Mouse (Mus musculus): Measurements from ENCODE around the gene Extl1. TPM values are rescaled to one million over a fixed set of nuclear protein-coding genes. Genes with fewer than 3 reads are reported as not detected.

The Extl1 gene
- polyA plus RNA-seq, 1 experiment from 2014 or later = 6.4 TPM

- 56% methylated on average over 16 of the region's 16 CpGs for WGBS
- no peak overlapping the region for H3K9ac ChIP-seq
- no peak overlapping the region for H3K27ac ChIP-seq
- H3K36me3 ChIP-seq = peaks cover 24% of the 10 kb centered on the region
- H3K4me3 ChIP-seq = no peak overlapping the region
- peak overlapping the region; percentile 74 for H3K4me2 ChIP-seq
- H3K27me3 ChIP-seq = no peaks in the 10 kb centered on the region
- H3K4me1 ChIP-seq = peaks cover 40% of the 10 kb centered on the region
- peak; percentile 47; the same call in 1 of the 2 replicates for ATAC-seq (ENCODE audit: insufficient number of reproducible peaks, low FRiP score, low TSS enrichment, low read depth)
- no peaks in the 10 kb centered on the region for H3K9me3 ChIP-seq
Observed at GRCm38 (mm10) chr4:134401856-134402570, 18.4 kb upstream of the Extl1 start.

- H3K27me3 ChIP-seq = no peaks in the 10 kb centered on the region
- 5% methylated on average over 19 of the region's 19 CpGs for WGBS
- peaks cover 23% of the 10 kb centered on the region for H3K36me3 ChIP-seq
- H3K4me1 ChIP-seq = peaks cover 41% of the 10 kb centered on the region
- H3K9me3 ChIP-seq = no peaks in the 10 kb centered on the region
- 0 out of 2 replicates have a peak, but pooled peaks have one; percentile 57 for ATAC-seq (ENCODE audit: insufficient number of reproducible peaks, low FRiP score, low TSS enrichment, low read depth)
- peak overlapping the region; percentile 37 for H3K4me3 ChIP-seq
- H3K4me2 ChIP-seq = peak overlapping the region; percentile 74
- H3K9ac ChIP-seq = peak overlapping the region; percentile 26; the same call in 1 of the 2 replicates
- H3K27ac ChIP-seq = 0 out of 2 replicates have a peak overlapping the region, but pooled peaks have one; percentile 47
Observed at GRCm38 (mm10) chr4:134401181-134401661, 17.6 kb upstream of the Extl1 start.

GRCm38 (mm10) chr4:134400206-134400605, 16.6 kb upstream of the Extl1 start:
- H3K9ac ChIP-seq = no peak overlapping the region
- no peak overlapping the region for H3K27ac ChIP-seq
- no peak overlapping the region for H3K4me2 ChIP-seq
- peaks cover 41% of the 10 kb centered on the region for H3K4me1 ChIP-seq
- peaks cover 14% of the 10 kb centered on the region for H3K36me3 ChIP-seq
- no peaks in the 10 kb centered on the region for H3K27me3 ChIP-seq
- no peak overlapping the region for H3K4me3 ChIP-seq
- no peaks in the 10 kb centered on the region for H3K9me3 ChIP-seq
- WGBS = 29% methylated on average over 5 of the region's 5 CpGs
- no peak for ATAC-seq (ENCODE audit: insufficient number of reproducible peaks, low FRiP score, low TSS enrichment, low read depth)

- Histone ChIP-seq H3K9me3 (no peaks in the 10 kb centered on the region), H3K27me3 (no peaks in the 10 kb centered on the region), H3K9ac (no peak overlapping the region), H3K36me3 (no peaks in the 10 kb centered on the region), H3K4me3 (no peak overlapping the region), H3K4me1 (peaks cover 38% of the 10 kb centered on the region), H3K4me2 (peak overlapping the region; percentile 76; the same call in 1 of the 2 replicates), H3K27ac (peak overlapping the region; percentile 86)
- WGBS = 75% methylated on average over 9 of the region's 9 CpGs
- no peak for ATAC-seq (ENCODE audit: insufficient number of reproducible peaks, low FRiP score, low TSS enrichment, low read depth)
Observed at GRCm38 (mm10) chr4:134397732-134398131, 14.1 kb upstream of the Extl1 start.

- WGBS = 10% methylated on average over 7 of the region's 7 CpGs
- H3K9me3 ChIP-seq = no peaks in the 10 kb centered on the region
- H3K4me2 ChIP-seq = peak overlapping the region; percentile 76
- H3K27me3 ChIP-seq = no peaks in the 10 kb centered on the region
- peak overlapping the region; percentile 48 for H3K4me3 ChIP-seq
- peak overlapping the region; percentile 86 for H3K27ac ChIP-seq
- no peak for ATAC-seq (ENCODE audit: insufficient number of reproducible peaks, low FRiP score, low TSS enrichment, low read depth)
- H3K36me3 ChIP-seq = no peaks in the 10 kb centered on the region
- H3K4me1 ChIP-seq = peaks cover 37% of the 10 kb centered on the region
- peak overlapping the region; percentile 8; the same call in 1 of the 2 replicates for H3K9ac ChIP-seq
Observed at GRCm38 (mm10) chr4:134397121-134397520, 13.5 kb upstream of the Extl1 start.

- Histone ChIP-seq H3K36me3 (no peaks in the 10 kb centered on the region), H3K9ac (peak within 1 kb of the TSS; percentile 56), H3K4me3 (peak within 1 kb of the TSS; percentile 48), H3K9me3 (no peaks in the 10 kb centered on the region), H3K27me3 (no peaks in the 10 kb centered on the region), H3K4me2 (peak within 1 kb of the TSS; percentile 76), H3K27ac (peak within 1 kb of the TSS; percentile 86), H3K4me1 (peaks cover 29% of the 10 kb centered on the region)
- ATAC-seq (ENCODE audit: insufficient number of reproducible peaks, low FRiP score, low TSS enrichment, low read depth) = peak; percentile 99
- WGBS = under 1% methylated on average over 31 of the region's 31 CpGs
Observed at GRCm38 (mm10) chr4:134395977-134396825, 12.6 kb upstream of the Extl1 start, which contains the start of gene Pafah2. Gene Pafah2, plus strand, starts transcription at chr4:134396320.

- no peaks in the 10 kb centered on the region for H3K36me3 ChIP-seq
- peaks cover 20% of the 10 kb centered on the region for H3K4me1 ChIP-seq
- H3K4me2 ChIP-seq = no peak overlapping the region
- no peak overlapping the region for H3K9ac ChIP-seq
- WGBS = 88% methylated on average over 7 of the region's 7 CpGs
- ATAC-seq (ENCODE audit: insufficient number of reproducible peaks, low FRiP score, low TSS enrichment, low read depth) = no peak
- H3K4me3 ChIP-seq = no peak overlapping the region
- no peaks in the 10 kb centered on the region for H3K27me3 ChIP-seq
- H3K9me3 ChIP-seq = no peaks in the 10 kb centered on the region
- no peak overlapping the region for H3K27ac ChIP-seq
Observed at GRCm38 (mm10) chr4:134395142-134395541, 11.5 kb upstream of the Extl1 start.

- Histone ChIP-seq H3K27ac (0 out of 2 replicates have a peak overlapping the region, but pooled peaks have one; percentile 22), H3K4me1 (peaks cover 18% of the 10 kb centered on the region), H3K9me3 (no peaks in the 10 kb centered on the region), H3K4me3 (no peak overlapping the region), H3K36me3 (no peaks in the 10 kb centered on the region), H3K4me2 (peak overlapping the region; percentile 20; the same call in 1 of the 2 replicates), H3K27me3 (no peaks in the 10 kb centered on the region), H3K9ac (no peak overlapping the region)
- no peak for ATAC-seq (ENCODE audit: insufficient number of reproducible peaks, low FRiP score, low TSS enrichment, low read depth)
- whole genome bisulfite sequencing = 16% methylated on average over 12 of the region's 12 CpGs
Observed at GRCm38 (mm10) chr4:134393026-134393425, 9.4 kb upstream of the Extl1 start.

GRCm38 (mm10) chr4:134392595-134392994, 8.9 kb upstream of the Extl1 start:
- no peaks in the 10 kb centered on the region for H3K36me3 ChIP-seq
- H3K9me3 ChIP-seq = no peaks in the 10 kb centered on the region
- H3K9ac ChIP-seq = no peak overlapping the region
- peaks cover 14% of the 10 kb centered on the region for H3K4me1 ChIP-seq
- H3K27me3 ChIP-seq = no peaks in the 10 kb centered on the region
- H3K4me3 ChIP-seq = no peak overlapping the region
- no peak overlapping the region for H3K4me2 ChIP-seq
- WGBS = 19% methylated on average over 8 of the region's 8 CpGs
- ATAC-seq (ENCODE audit: insufficient number of reproducible peaks, low FRiP score, low TSS enrichment, low read depth) = no peak
- no peak overlapping the region for H3K27ac ChIP-seq

GRCm38 (mm10) chr4:134391636-134392035, 8.0 kb upstream of the Extl1 start:
- WGBS = 86% methylated on average over 1 of the region's 1 CpGs
- no peak for ATAC-seq (ENCODE audit: insufficient number of reproducible peaks, low FRiP score, low TSS enrichment, low read depth)

GRCm38 (mm10) chr4:134388397-134388796, 4.7 kb upstream of the Extl1 start:
- Histone ChIP-seq H3K36me3 (no peaks in the 10 kb centered on the region), H3K4me1 (peaks cover 7% of the 10 kb centered on the region; the same call in 1 of the 2 replicates), H3K4me3 (no peak overlapping the region), H3K4me2 (no peak overlapping the region), H3K9ac (no peak overlapping the region), H3K27ac (no peak overlapping the region), H3K27me3 (no peaks in the 10 kb centered on the region), H3K9me3 (no peaks in the 10 kb centered on the region)
- 10% methylated on average over 5 of the region's 5 CpGs for WGBS
- no peak for ATAC-seq (ENCODE audit: insufficient number of reproducible peaks, low FRiP score, low TSS enrichment, low read depth)

More at GRCm38 (mm10) chr4:134391636-134392035, 8.0 kb upstream of the Extl1 start:
- Histone ChIP-seq H3K9me3 (no peaks in the 10 kb centered on the region), H3K27ac (no peak overlapping the region), H3K4me3 (no peak overlapping the region), H3K4me2 (no peak overlapping the region), H3K9ac (no peak overlapping the region), H3K4me1 (peaks cover 7% of the 10 kb centered on the region; the same call in 1 of the 2 replicates), H3K27me3 (no peaks in the 10 kb centered on the region), H3K36me3 (no peaks in the 10 kb centered on the region)
